Mouse (Mus musculus): ENCODE data around the gene Gm44973.

- no peak for TF ChIP-seq CTCF (IDR thresholded peaks at IDR 0.05; ENCODE audit: extremely low read depth, insufficient read length, insufficient replicate concordance, low read depth, low read length)
- no peak for TF ChIP-seq POLR2A (IDR thresholded peaks at IDR 0.05; ENCODE audit: low read depth, low read length)
Observed at GRCm38 (mm10) chr7:4999876-5000275, 15.4 kb upstream of the Gm44973 start.
